Mouse (Mus musculus) forebrain, embryonic 13.5 days (tissue): ENCODE data around the gene Asap2. TPM values are rescaled to one million over a fixed set of nuclear protein-coding genes. Genes with fewer than 3 reads are reported as not detected.
"Not testable (repeated sequence)": the region's sequence is repeated elsewhere in the genome, so short reads cannot be mapped to it uniquely, and the experiment has no call there.

Experiments used
- ATAC-seq: fragments of 200-750 bp; cut with Nextera tagmentation; 2 replicates; pipeline ENCODE4 v1.8.0; 2017
- H3K27ac ChIP-seq: fragments of 300-500 bp; sonication (generic); 2 replicates; pipeline ENCODE4 v1.5.1; 2015; ENCODE audit warnings: inconsistent platforms, mild to moderate bottlenecking, moderate library complexity
- H3K27me3 ChIP-seq: fragments of 300-500 bp; sonication (generic); 2 replicates; pipeline ENCODE4 v1.6.1; 2015; ENCODE audit warnings: mild to moderate bottlenecking, inconsistent platforms
- H3K36me3 ChIP-seq: fragments of 300-500 bp; sonication (generic); 2 replicates; pipeline ENCODE4 v1.6.1; 2015; ENCODE audit warnings: mild to moderate bottlenecking, inconsistent platforms; ENCODE audit not compliant: poor library complexity, severe bottlenecking
- H3K4me1 ChIP-seq: fragments of 300-500 bp; sonication (generic); 2 replicates; pipeline ENCODE4 v1.6.1; 2015; ENCODE audit warnings: inconsistent platforms
- H3K4me2 ChIP-seq: fragments of 300-500 bp; sonication (generic); 2 replicates; pipeline ENCODE4 v1.6.1; 2015; ENCODE audit warnings: inconsistent platforms, mild to moderate bottlenecking, moderate library complexity
- H3K4me3 ChIP-seq: fragments of 300-500 bp; sonication (generic); 2 replicates; pipeline ENCODE4 v1.5.1; 2015; ENCODE audit warnings: mild to moderate bottlenecking, inconsistent platforms
- H3K9ac ChIP-seq: fragments of 300-500 bp; sonication (generic); 2 replicates; pipeline ENCODE4 v1.6.1; 2015; ENCODE audit warnings: mild to moderate bottlenecking, inconsistent platforms
- H3K9me3 ChIP-seq: fragments of 300-500 bp; sonication (generic); replicated peaks from 2 replicates; pipeline ENCODE4 v1.6.1; 2016; ENCODE audit warnings: inconsistent platforms
- WGBS: fragments of 180-500 bp; shearing (Covaris S2); methylation state at CpG from one replicate; pipeline ENCODE4 v1.1.7; 2015; 5-methylcytosine and 5-hydroxymethylcytosine counted together
- polyA plus RNA-seq: library from polyadenylated mRNA; unstranded; fragments of >200 nt; fragmentation: Nextera tagmentation; extraction: Ambion mirVana; gene quantifications from 2 replicates; pipeline ENCODE4 v1.2.1, GENCODE M21; 2015

Gene Asap2
- 12.2 and 13.8 TPM in 2 replicates for polyA plus RNA-seq

DNA sequence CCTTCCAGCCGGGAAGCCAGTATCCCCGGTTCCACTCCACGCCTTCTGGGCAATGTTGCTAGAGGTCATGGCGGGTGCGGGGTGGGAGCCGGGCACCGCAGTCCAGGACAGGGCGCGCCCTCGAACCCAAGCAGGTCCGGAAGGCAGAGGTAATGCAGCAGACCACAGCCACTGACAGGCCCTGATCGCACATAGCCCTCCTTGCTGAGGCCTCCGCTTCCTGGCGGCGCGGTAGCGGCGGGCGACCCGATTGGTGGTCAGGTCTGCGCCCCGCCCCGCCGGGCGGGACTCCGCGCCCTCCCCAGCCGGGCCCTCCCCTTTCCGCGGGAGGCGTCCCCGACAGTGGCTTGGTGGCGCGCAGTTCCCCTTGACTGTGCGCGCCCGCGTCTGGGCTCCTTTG lies at the start of gene Asap2:
Gene Asap2 (plus strand): TSS at position 328 of the 400 bp plus-strand sequence.
- not testable (repeated sequence) for H3K36me3 ChIP-seq, ATAC-seq, H3K4me1 ChIP-seq, H3K27ac ChIP-seq, H3K27me3 ChIP-seq, H3K9me3 ChIP-seq
- WGBS: 0% methylated on average over 18 of the region's 38 CpGs
- Histone ChIP-seq H3K4me3 (peak within 1 kb of the TSS; percentile 54), H3K4me2 (peak within 1 kb of the TSS; percentile 53), H3K9ac (peak within 1 kb of the TSS; percentile 68)

- H3K27me3 ChIP-seq, ATAC-seq: not testable (repeated sequence)
These were observed 42.9 kb upstream of the Asap2 start for GRCm38 (mm10) chr12:20947051-20947997.

GRCm38 (mm10) chr12:20990579-20990978 lies 320 bp downstream of the Asap2 start:
- ATAC-seq, H3K36me3 ChIP-seq, H3K27ac ChIP-seq, H3K27me3 ChIP-seq, H3K9me3 ChIP-seq, H3K4me1 ChIP-seq: not testable (repeated sequence)
- Histone ChIP-seq H3K4me2 (peak overlapping the region; percentile 53), H3K9ac (peak overlapping the region; percentile 68), H3K4me3 (peak overlapping the region; percentile 54)
- under 1% methylated on average over 38 of the region's 52 CpGs for WGBS

More at GRCm38 (mm10) chr12:20947051-20947997, 42.9 kb upstream of the Asap2 start:
- H3K27ac ChIP-seq, H3K9me3 ChIP-seq, H3K4me3 ChIP-seq, H3K9ac ChIP-seq, H3K4me1 ChIP-seq, H3K4me2 ChIP-seq, H3K36me3 ChIP-seq: not testable (repeated sequence)
- WGBS: 69% methylated on average over 9 of the region's 9 CpGs

DNA sequence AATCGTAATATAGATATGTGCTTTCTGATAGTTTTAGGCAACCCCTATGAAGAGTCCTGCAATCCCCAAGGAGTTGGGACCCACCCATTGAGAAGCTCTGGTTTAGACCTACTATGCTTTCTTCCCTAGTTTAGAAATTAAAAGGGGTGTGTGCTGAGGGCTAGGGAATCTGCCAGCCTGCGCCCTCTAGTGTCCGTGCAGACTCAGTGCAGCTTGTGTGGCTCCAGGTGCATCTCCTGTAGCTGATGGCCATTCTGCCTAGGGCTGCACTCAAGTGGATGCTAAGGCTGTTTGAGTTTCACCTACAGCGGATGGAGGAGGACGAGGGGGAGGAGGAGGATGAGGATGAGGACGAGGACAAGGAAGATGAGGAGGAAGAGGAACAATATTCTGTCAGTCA lies 40.6 kb downstream of the Asap2 start:
- peaks cover 18% of the 10 kb centered on the region; the same call in 1 of the 2 replicates for H3K36me3 ChIP-seq
- H3K9me3 ChIP-seq: peaks cover 43% of the 10 kb centered on the region
- not testable (repeated sequence) for H3K27me3 ChIP-seq, H3K4me1 ChIP-seq, H3K4me2 ChIP-seq, H3K4me3 ChIP-seq, ATAC-seq, H3K27ac ChIP-seq, H3K9ac ChIP-seq
- WGBS: 58% methylated on average over 6 of the region's 6 CpGs

- WGBS: 94% methylated on average over 9 of the region's 9 CpGs
- not testable (repeated sequence) for H3K27ac ChIP-seq, ATAC-seq
These were observed 56.5 kb downstream of the Asap2 start for GRCm38 (mm10) chr12:21046716-21047115.

DNA sequence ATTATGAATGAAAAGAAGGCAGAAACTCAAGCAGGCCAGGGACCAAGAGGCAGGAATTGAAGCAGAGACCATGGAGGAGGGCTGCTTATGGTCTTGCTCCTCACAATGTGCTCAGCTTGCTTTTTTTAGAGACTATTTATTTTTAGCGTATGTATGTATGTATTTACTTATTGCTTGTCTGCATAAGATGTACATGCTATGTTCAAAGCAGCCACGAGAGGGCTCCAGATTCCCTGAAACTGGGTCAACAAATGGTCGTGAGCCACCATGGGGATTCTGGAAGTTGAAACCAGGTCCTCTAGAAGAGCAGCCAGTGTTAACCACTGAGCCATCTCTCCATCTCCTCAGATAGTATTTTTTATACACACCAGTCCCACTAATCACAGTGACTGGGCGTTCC lies 85.5 kb downstream of the Asap2 start:
- not testable (repeated sequence) for ATAC-seq, H3K9ac ChIP-seq, H3K4me3 ChIP-seq, H3K4me2 ChIP-seq, H3K27me3 ChIP-seq, H3K27ac ChIP-seq, H3K9me3 ChIP-seq, H3K36me3 ChIP-seq, H3K4me1 ChIP-seq
- 35% methylated on average over 4 of the region's 4 CpGs for WGBS

More at GRCm38 (mm10) chr12:21046716-21047115, 56.5 kb downstream of the Asap2 start:
- not testable (repeated sequence) for H3K4me1 ChIP-seq, H3K36me3 ChIP-seq, H3K9me3 ChIP-seq, H3K9ac ChIP-seq, H3K27me3 ChIP-seq, H3K4me2 ChIP-seq, H3K4me3 ChIP-seq

DNA sequence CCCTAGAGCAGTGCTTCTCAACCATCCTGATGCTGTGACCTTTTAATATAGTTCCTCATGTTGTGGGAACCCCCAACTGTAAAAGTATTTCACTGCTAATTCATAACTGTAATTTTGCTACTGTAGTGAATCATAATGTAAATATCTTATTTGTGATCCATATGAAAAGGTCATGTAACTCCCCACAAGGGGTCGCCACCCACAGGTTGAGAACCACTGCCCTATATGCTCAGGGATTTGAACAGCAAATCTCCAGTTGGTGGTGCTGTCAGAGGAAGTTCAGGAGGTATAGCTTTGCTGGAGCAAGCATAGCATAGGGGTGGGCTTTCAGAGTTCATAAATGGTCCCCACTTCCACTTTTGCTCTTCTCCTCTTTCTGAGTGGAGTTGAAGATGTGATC lies 99.9 kb downstream of the Asap2 start:
- H3K4me1 ChIP-seq, H3K4me3 ChIP-seq, H3K27ac ChIP-seq, H3K27me3 ChIP-seq, H3K36me3 ChIP-seq, H3K9me3 ChIP-seq, H3K4me2 ChIP-seq, H3K9ac ChIP-seq, ATAC-seq: not testable (repeated sequence)
- 38% methylated on average over 1 of the region's 1 CpGs for WGBS

- 86% methylated on average over 1 of the region's 1 CpGs for WGBS
- not testable (repeated sequence) for H3K27ac ChIP-seq, ATAC-seq
These were observed 102.2 kb downstream of the Asap2 start for GRCm38 (mm10) chr12:21092446-21092845.

DNA sequence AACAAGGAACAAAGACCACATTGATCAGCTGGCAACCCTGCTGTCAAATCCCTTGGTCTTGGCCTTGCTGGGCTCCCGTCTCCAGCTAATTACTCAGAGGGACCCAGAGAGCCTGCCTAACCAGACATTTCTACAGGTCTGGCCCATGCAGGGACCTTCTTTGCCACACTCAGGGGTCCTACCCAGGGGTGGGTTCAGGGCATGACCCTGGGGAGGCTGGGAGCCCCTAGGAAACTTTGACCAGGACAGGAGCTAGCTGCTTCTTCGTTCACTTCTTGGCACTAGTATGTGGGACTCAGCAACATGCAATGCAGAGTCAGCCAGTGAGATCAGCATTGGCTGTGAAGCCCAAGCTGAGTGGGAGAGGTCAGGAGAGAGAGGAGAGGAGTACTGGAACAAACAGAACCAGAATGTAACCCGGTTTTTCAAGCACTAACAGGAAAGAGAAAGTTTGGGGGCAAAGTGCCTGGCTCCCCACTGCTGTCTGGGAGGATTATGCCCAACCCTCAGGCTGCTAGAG lies 107.6 kb downstream of the Asap2 start:
- H3K36me3 ChIP-seq, ATAC-seq, H3K4me1 ChIP-seq: not testable (repeated sequence)

More at GRCm38 (mm10) chr12:21092446-21092845, 102.2 kb downstream of the Asap2 start:
- not testable (repeated sequence) for H3K27me3 ChIP-seq, H3K4me2 ChIP-seq, H3K9me3 ChIP-seq, H3K4me1 ChIP-seq, H3K9ac ChIP-seq, H3K36me3 ChIP-seq, H3K4me3 ChIP-seq

DNA sequence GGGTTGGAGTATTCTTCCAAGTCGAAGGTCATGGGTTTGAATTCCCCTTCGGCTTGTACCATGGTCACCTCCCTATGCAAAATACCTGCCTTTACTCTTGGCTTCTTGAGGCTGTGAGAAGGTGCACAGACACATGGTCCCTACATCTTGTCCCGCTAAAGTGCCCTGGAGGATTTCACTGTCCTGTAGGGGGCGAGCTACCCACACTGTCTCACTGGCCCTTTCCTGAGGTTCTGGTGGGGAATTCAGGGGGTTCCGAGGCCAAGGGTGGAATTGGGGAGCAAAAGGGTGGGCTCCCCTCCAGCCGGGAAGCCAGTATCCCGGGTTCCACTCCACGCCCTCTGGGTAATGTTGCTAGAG lies 120.8 kb downstream of the Asap2 start:
- H3K9me3 ChIP-seq, H3K36me3 ChIP-seq, H3K4me1 ChIP-seq, H3K27me3 ChIP-seq: not testable (repeated sequence)
- 3% methylated on average over 8 of the region's 8 CpGs for WGBS
- Histone ChIP-seq H3K4me2 (peak overlapping the region; percentile 68), H3K27ac (peak overlapping the region; percentile 91; the same call in 1 of the 2 replicates), H3K9ac (peak overlapping the region; percentile 94), H3K4me3 (peak overlapping the region; percentile 83)
- ATAC-seq: peak; percentile 76

More for the DNA sequence above, 107.6 kb downstream of the Asap2 start:
- H3K4me2 ChIP-seq, H3K27ac ChIP-seq, H3K9me3 ChIP-seq, H3K4me3 ChIP-seq, H3K27me3 ChIP-seq, H3K9ac ChIP-seq: not testable (repeated sequence)
- 31% methylated on average over 3 of the region's 3 CpGs for WGBS

DNA sequence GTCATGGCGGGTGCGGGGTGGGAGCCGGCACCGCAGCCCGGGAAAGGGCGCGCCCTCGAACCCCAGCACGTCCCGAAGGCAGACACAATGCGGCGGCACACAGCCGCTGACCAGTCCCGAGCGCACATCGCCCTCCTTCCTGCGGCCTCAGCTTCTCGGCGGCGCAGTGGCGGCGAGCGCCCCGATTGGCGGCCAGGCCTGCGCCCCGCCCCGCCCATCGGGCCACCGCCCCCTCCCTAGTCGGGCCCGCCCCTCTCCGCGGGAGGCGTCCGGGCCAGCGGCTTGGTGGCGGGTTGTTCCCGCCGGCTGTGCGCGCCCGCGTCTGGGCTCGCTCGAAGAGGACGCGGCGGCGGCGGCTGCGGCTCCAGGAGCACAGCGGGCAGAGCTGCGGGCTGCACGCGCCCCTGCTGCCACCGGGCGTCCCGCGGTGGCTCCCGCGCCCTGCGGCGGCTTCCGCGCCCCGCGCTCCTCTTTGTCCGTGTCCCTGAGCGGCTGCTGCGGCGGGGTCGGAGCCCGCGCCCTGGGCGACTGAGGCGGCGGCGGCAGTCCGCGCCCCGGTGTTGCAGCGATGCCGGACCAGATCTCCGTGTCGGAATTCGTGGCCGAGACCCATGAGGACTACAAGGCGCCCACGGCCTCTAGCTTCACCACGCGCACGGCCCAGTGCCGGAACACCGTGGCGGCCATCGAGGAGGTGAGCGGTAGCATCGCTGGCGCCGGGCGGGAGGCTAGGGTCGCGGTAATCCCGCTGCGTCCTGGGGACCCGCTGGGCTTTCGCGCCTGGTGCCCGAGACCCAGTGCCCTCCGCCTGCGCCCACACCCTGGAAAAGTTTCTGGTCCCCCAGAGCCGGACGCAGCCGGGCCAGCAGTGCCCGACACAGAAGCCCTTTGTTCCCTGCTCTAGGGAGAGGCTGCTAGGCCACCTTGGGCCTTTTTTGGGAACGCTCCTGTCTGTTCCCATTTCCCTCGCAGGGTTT lies 121.5 kb downstream of the Asap2 start:
- H3K27ac ChIP-seq: peak overlapping the region; percentile 91
- no peaks in the 10 kb centered on the region for H3K36me3 ChIP-seq
- H3K4me1 ChIP-seq: peaks cover 12% of the 10 kb centered on the region
- H3K4me3 ChIP-seq: peak overlapping the region; percentile 83
- whole genome bisulfite sequencing: under 1% methylated on average over 78 of the region's 118 CpGs
- peak; percentile 99 for ATAC-seq
- peak overlapping the region; percentile 68 for H3K4me2 ChIP-seq
- H3K27me3 ChIP-seq: no peaks in the 10 kb centered on the region
- peak overlapping the region; percentile 94 for H3K9ac ChIP-seq
- no peaks in the 10 kb centered on the region for H3K9me3 ChIP-seq
